Comparison of ENCODE assay signal across 21 mouse cellular contexts in genomic region chr1:161025410-161026210, GRCm38 (mm10). TPM values are rescaled to one million over a fixed set of nuclear protein-coding genes. Genes with fewer than 3 reads are reported as not detected.
A peak's percentile ranks its signal among the peaks of the same experiment; 100 is the strongest.
DNase-seq lines count a peak whose midpoint lies in the region; ATAC-seq lines count a peak whose summit lies in the region.
"Had no signal": no experiment of that assay in that cellular context is flagged by ENCODE, and none has a peak within 500 bp of the region (broad histone marks: within the 10 kb centered on the region; RNA-seq: fewer than 3 reads in every experiment).

No protein-coding gene starts in this region.

- H3K9ac ChIP-seq in midbrain, embryonic 11.5 days (ENCODE audit: low read length), result no peak overlapping the region
- H3K9ac ChIP-seq in midbrain, embryonic 15.5 days, result no peak overlapping the region
- H3K9ac ChIP-seq: embryonic facial prominence, embryonic 12.5 days; forebrain, embryonic 15.5 days; heart, embryonic 13.5 days; hindbrain, embryonic 15.5 days; midbrain, embryonic 13.5 days had no signal

- H3K4me3 ChIP-seq in heart, embryonic 10.5 days, result no peak overlapping the region
- H3K4me3 ChIP-seq in midbrain, embryonic 11.5 days (ENCODE audit: low read depth, low read length), result no peak overlapping the region
- no peak overlapping the region for H3K4me3 ChIP-seq in midbrain, embryonic 15.5 days
- H3K4me3 ChIP-seq: embryonic facial prominence, embryonic 12.5 days; forebrain, embryonic 15.5 days; heart, embryonic 13.5 days; hindbrain, embryonic 15.5 days; midbrain, embryonic 13.5 days had no signal

- H3K9me3 ChIP-seq in heart, embryonic 10.5 days, result no peaks in the 10 kb centered on the region
- H3K9me3 ChIP-seq in midbrain, embryonic 11.5 days (ENCODE audit: control insufficient read depth, low read length), result no peaks in the 10 kb centered on the region
- H3K9me3 ChIP-seq in midbrain, embryonic 15.5 days, result no peaks in the 10 kb centered on the region
- H3K9me3 ChIP-seq: embryonic facial prominence, embryonic 12.5 days; forebrain, embryonic 15.5 days; heart, embryonic 13.5 days; hindbrain, embryonic 15.5 days; midbrain, embryonic 13.5 days had no signal

- WGBS in heart, embryonic 10.5 days, result 86% methylated on average over 5 of the region's 5 CpGs
- WGBS in midbrain, embryonic 11.5 days, result 93% methylated on average over 5 of the region's 5 CpGs
- 92% methylated on average over 5 of the region's 5 CpGs for WGBS in midbrain, embryonic 15.5 days

- H3K4me2 ChIP-seq in midbrain, embryonic 11.5 days, result no peak overlapping the region
- H3K4me2 ChIP-seq in midbrain, embryonic 15.5 days, result no peak overlapping the region
- H3K4me2 ChIP-seq: embryonic facial prominence, embryonic 12.5 days; forebrain, embryonic 15.5 days; heart, embryonic 13.5 days; hindbrain, embryonic 15.5 days; liver, embryonic 11.5 days; midbrain, embryonic 13.5 days had no signal

- no peaks in the 10 kb centered on the region for H3K4me1 ChIP-seq in heart, embryonic 10.5 days
- H3K4me1 ChIP-seq in midbrain, embryonic 11.5 days (ENCODE audit: control insufficient read depth, insufficient read depth, low read length), result no peaks in the 10 kb centered on the region
- H3K4me1 ChIP-seq in midbrain, embryonic 15.5 days, result no peaks in the 10 kb centered on the region
- H3K4me1 ChIP-seq: embryonic facial prominence, embryonic 12.5 days; forebrain, embryonic 15.5 days; midbrain, embryonic 13.5 days had no signal

- DNase-seq in heart, embryonic 10.5 days (ENCODE audit: low spot score), result peak; percentile 25
- DNase-seq in heart, adult 18-20 months, result no peak
- DNase-seq in midbrain, embryonic 11.5 days (ENCODE audit: low spot score, missing footprints), result peak; percentile 8
- peak; percentile 75 for DNase-seq in fibroblast of lung, adult 2 months (ENCODE audit: low read depth)
- DNase-seq in lung, postnatal 25 days (ENCODE audit: low spot score), result peak; percentile 26
- no peak for DNase-seq in layer of hippocampus, adult 9-10 months (ENCODE audit: low spot score)
- DNase-seq: cerebellum, adult 11-12 months; gastrocnemius, postnatal 10 days; kidney, adult 2 months; right cerebral cortex, adult 18-20 months; thymus, postnatal 36 days had no signal

- peaks cover 35% of the 10 kb centered on the region for H3K36me3 ChIP-seq in heart, embryonic 10.5 days
- H3K36me3 ChIP-seq in midbrain, embryonic 11.5 days (ENCODE audit: control insufficient read depth, insufficient read depth, low read length), result peaks cover 5% of the 10 kb centered on the region; the same call in 1 of the 2 replicates
- 0 out of 2 replicates have a peak, but pooled peaks cover 7% of the 10 kb centered on the region for H3K36me3 ChIP-seq in midbrain, embryonic 15.5 days (replicated peaks)

- ATAC-seq in midbrain, embryonic 11.5 days (ENCODE audit: low FRiP score), result no peak
- no peak for ATAC-seq in midbrain, embryonic 15.5 days (replicated peaks)
- no peak for ATAC-seq in granulocyte monocyte progenitor cell, adult 5-6 weeks (replicated peaks; ENCODE audit: poor library complexity, severe bottlenecking)
- ATAC-seq: CD4-positive, CD25-positive, alpha-beta regulatory T cell, adult 4 months; forebrain, embryonic 15.5 days; midbrain, embryonic 13.5 days had no signal

- H3K27ac ChIP-seq in heart, embryonic 10.5 days, result no peak overlapping the region
- no peak overlapping the region for H3K27ac ChIP-seq in midbrain, embryonic 11.5 days (ENCODE audit: low read depth, low read length)
- no peak overlapping the region for H3K27ac ChIP-seq in midbrain, embryonic 15.5 days
- H3K27ac ChIP-seq: embryonic facial prominence, embryonic 12.5 days; forebrain, embryonic 15.5 days; heart, embryonic 13.5 days; hindbrain, embryonic 15.5 days; macrophage; midbrain, embryonic 13.5 days had no signal

- no peaks in the 10 kb centered on the region for H3K27me3 ChIP-seq in heart, embryonic 10.5 days (ENCODE audit: insufficient read depth, poor library complexity, severe bottlenecking)
- H3K27me3 ChIP-seq in midbrain, embryonic 11.5 days (ENCODE audit: control insufficient read depth, insufficient read depth, low read length), result no peaks in the 10 kb centered on the region
- no peaks in the 10 kb centered on the region for H3K27me3 ChIP-seq in midbrain, embryonic 15.5 days (replicated peaks)
- H3K27me3 ChIP-seq: embryonic facial prominence, embryonic 12.5 days; forebrain, embryonic 15.5 days; heart, embryonic 13.5 days; hindbrain, embryonic 15.5 days; midbrain, embryonic 13.5 days had no signal

RNA-seq across cellular contexts. Expression of gene Zbtb37, which starts 9.0 kb away (rescaled TPM):
- polyA plus RNA-seq in heart, embryonic 10.5 days (2016; fragmentation: Nextera tagmentation; extraction: Ambion mirVana), result 6.9 and 8.7 TPM in 2 replicates
- total RNA-seq in heart, adult 18-20 months (2021), result 10 to 100 TPM; 14.2 to 15.7 TPM
- 10.7 and 15.0 TPM in 2 replicates for polyA plus RNA-seq in midbrain, embryonic 11.5 days (2014; fragmentation: Nextera tagmentation; extraction: Ambion mirVana)
- 14.1 and 15.3 TPM in 2 replicates for polyA plus RNA-seq in midbrain, embryonic 15.5 days (2015; fragmentation: Nextera tagmentation; extraction: Ambion mirVana)
- 7.2 and 10.0 TPM in 2 replicates for total RNA-seq in granulocyte monocyte progenitor cell, adult 5-6 weeks (2014; fragmentation: Nextera tagmentation)
- 5.0 and 5.7 TPM in 2 replicates for total RNA-seq in granulocyte monocyte progenitor cell, adult 5-6 weeks (2017)

RNA-seq across cellular contexts. Expression of gene Dars2, which starts 44.8 kb away (rescaled TPM):
- 47.8 and 57.3 TPM in 2 replicates for polyA plus RNA-seq in heart, embryonic 10.5 days (2016; fragmentation: Nextera tagmentation; extraction: Ambion mirVana)
- total RNA-seq in heart, adult 18-20 months (2021), result 10 to 100 TPM; 25.3 to 28.4 TPM
- polyA plus RNA-seq in midbrain, embryonic 11.5 days (2014; fragmentation: Nextera tagmentation; extraction: Ambion mirVana), result 56.3 and 58.7 TPM in 2 replicates
- polyA plus RNA-seq in midbrain, embryonic 15.5 days (2015; fragmentation: Nextera tagmentation; extraction: Ambion mirVana), result 24.4 and 24.8 TPM in 2 replicates
- 42.5 and 44.6 TPM in 2 replicates for total RNA-seq in granulocyte monocyte progenitor cell, adult 5-6 weeks (2014; fragmentation: Nextera tagmentation)
- 27.6 and 33.5 TPM in 2 replicates for total RNA-seq in granulocyte monocyte progenitor cell, adult 5-6 weeks (2017)

RNA-seq across cellular contexts. Expression of gene Cenpl, which starts 44.9 kb away (rescaled TPM):
- polyA plus RNA-seq in heart, embryonic 10.5 days (2016; fragmentation: Nextera tagmentation; extraction: Ambion mirVana), result 21.6 and 25.5 TPM in 2 replicates
- 1 to 10 TPM; 1.0 to 1.2 TPM for total RNA-seq in heart, adult 18-20 months (2021)
- polyA plus RNA-seq in midbrain, embryonic 11.5 days (2014; fragmentation: Nextera tagmentation; extraction: Ambion mirVana), result 41.6 and 45.8 TPM in 2 replicates
- polyA plus RNA-seq in midbrain, embryonic 15.5 days (2015; fragmentation: Nextera tagmentation; extraction: Ambion mirVana), result 10.0 and 12.2 TPM in 2 replicates
- 8.4 and 25.6 TPM in 2 replicates for total RNA-seq in granulocyte monocyte progenitor cell, adult 5-6 weeks (2014; fragmentation: Nextera tagmentation)
- 5.1 and 10.1 TPM in 2 replicates for total RNA-seq in granulocyte monocyte progenitor cell, adult 5-6 weeks (2017)

RNA-seq across cellular contexts. Expression of gene Serpinc1, which starts 47.2 kb away (rescaled TPM):
- polyA plus RNA-seq in heart, embryonic 10.5 days (2016; fragmentation: Nextera tagmentation; extraction: Ambion mirVana), result 1.7 and 32.9 TPM in 2 replicates
- total RNA-seq in heart, adult 18-20 months (2021), result under 1 TPM; 0.07 to 0.36 TPM
- 1.4 and 1.9 TPM in 2 replicates for polyA plus RNA-seq in midbrain, embryonic 11.5 days (2014; fragmentation: Nextera tagmentation; extraction: Ambion mirVana)
- polyA plus RNA-seq in midbrain, embryonic 15.5 days (2015; fragmentation: Nextera tagmentation; extraction: Ambion mirVana), result 3.9 and 4.4 TPM in 2 replicates
- total RNA-seq in granulocyte monocyte progenitor cell, adult 5-6 weeks (2014; fragmentation: Nextera tagmentation), result 0.06 and 0.38 TPM in 2 replicates
- 0.21 TPM in 1 of 2 replicates, not detected in the other for total RNA-seq in granulocyte monocyte progenitor cell, adult 5-6 weeks (2017)

Comparison
In these comparisons a context has a peak if more than half of its experiments do, and no peak if none do; other contexts are left out.
1. DNase-seq: peak in heart, embryonic 10.5 days (single experiment), midbrain, embryonic 11.5 days (single experiment), fibroblast of lung, adult 2 months (single experiment) and lung, postnatal 25 days (single experiment); none in heart, adult 18-20 months (0 of 2) and layer of hippocampus, adult 9-10 months (single experiment).